Mouse (Mus musculus): ENCODE results near the gene Olfml3.

The Olfml3 gene

GRCm38 (mm10) chr3:103704661-103705060 lies 33.1 kb downstream of the Olfml3 start:
- no peak for DNase-seq

- no peak for DNase-seq
These were observed 41.3 kb downstream of the Olfml3 start for GRCm38 (mm10) chr3:103696388-103696925.

GRCm38 (mm10) chr3:103695556-103695955 lies 42.2 kb downstream of the Olfml3 start:
- no peak for DNase-seq

DNA sequence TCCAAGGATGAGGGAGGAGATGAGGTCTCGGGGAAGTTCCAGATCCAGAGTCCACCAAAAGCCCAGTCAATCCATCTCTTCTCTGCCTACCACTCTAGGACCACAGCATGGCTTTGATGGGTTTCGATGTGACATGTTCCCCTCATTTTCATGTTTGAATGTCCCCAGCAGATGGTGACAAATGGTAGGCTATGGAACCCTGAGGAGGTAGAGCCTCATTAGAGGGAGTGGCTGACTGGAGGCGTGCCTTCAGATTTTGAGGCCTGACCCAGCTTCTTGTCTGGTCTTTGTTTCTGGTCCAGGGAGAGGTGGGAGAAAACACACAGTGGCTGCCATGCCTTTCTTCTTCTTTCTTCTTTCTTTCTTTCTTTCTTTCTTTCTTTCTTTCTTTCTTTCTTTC lies 47.3 kb downstream of the Olfml3 start:
- DNase-seq = peak; percentile 32

DNA sequence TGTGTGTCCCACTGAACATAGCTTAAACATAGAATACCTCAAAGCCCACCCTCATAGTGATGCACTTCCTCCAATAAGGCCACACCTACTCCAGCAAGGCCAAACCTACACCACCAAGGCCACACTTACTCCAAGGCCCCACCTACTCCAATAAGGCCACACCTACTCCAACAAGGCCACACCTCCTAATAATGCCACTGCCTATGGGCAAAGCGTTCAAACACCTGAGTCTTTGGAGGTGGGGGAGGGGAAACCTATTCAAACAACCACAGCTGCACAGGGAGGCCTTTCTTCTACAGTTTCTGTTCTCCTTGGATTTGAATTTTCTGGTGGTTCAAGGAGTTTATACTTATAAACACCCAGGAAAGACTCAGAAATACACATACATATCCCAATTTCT lies 48.8 kb downstream of the Olfml3 start:
- DNase-seq = no peak

GRCm38 (mm10) chr3:103683966-103684319 lies 53.9 kb downstream of the Olfml3 start:
- no peak for DNase-seq

DNA sequence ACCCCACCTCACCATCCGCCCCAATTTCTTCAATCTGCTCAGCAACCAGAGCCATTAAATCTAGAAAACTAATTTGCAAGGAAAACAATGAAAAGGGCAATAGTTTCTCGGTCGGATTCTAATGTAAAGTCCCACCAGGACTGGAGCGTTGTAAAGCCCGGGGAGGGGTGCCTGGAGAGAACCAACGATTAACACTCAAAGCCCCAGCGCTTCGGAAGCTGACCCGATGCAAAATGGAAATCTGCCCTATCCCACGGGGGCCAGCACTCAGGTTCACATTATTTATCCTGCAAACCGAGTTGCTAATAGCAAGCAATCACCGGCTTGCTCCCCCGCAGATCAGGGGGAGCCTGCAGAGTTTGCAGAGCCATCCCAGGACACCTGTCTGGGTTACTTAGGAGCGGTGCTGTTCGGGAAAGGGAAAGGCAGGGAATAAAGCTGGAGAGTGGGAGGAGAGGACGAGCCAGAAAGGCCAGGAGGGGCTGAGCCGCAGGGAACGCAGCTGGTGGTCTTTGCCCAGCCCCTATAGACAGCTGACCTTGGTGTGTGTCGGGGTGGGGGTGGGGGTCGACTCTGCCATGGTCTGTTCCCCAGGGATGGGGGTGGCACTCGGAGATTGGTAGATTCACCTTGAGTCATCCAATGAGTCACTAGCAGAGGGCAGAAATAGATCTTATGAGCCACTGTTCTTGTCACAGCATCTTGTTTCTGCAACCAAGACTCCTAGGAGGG lies 54.4 kb downstream of the Olfml3 start:
- DNase-seq = peak; percentile 8

DNA sequence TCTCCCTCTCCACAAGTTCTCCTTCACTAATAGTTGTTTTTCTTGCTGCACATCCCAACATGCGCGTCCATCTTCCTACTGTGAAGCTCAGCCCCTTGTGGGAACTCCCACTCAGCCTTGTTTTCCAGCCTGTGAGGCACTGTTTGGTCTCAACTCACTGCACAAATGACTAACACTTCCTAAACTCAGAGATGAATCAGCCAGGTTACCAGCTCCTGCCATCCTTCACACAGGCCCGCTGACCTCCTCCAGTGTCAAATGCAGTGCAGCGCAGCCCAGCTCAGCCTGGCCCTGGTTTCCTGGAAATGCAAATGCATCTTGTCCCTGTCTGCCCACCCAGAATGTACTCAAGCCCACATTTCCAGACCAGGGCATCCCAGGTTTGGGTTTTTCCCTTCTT lies 55.3 kb downstream of the Olfml3 start:
- DNase-seq = no peak

- no peak for DNase-seq
These were observed 59.0 kb downstream of the Olfml3 start for GRCm38 (mm10) chr3:103678811-103679210.

- DNase-seq = no peak
These were observed 65.1 kb downstream of the Olfml3 start for GRCm38 (mm10) chr3:103672716-103673115.

Data from kidney, postnatal 10 days (tissue).